Mouse (Mus musculus) kidney, postnatal 14 days (tissue): ENCODE measurements around the gene Stk11.

Source experiments
- DNase-seq: peaks from one replicate; pipeline ENCODE4 v3.0.0; 2022; ENCODE audit warnings: mixed read lengths

Gene Stk11

DNA sequence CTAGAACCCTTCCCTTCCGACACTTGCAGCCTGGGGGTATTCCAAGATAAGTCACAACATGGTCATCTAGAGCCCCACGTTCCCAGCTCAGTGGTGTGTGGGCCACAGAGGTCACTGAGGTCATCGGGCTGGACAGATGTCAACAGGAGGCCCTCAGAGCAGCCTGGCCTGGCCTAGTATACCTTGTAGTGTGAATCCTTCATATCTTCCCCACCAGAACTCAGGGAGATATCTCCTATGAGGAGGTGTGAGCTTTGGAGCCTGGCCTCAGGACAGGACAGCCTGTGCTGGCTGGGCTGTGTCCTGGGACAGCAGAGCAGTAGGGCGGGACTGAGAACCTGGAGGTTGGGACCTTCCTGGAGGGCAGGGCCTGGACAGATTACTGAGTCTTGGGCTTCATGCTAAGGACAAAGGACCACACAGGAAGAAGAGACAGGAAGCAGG lies 31.0 kb downstream of the Stk11 start:
- DNase-seq: peak; percentile 56

DNA sequence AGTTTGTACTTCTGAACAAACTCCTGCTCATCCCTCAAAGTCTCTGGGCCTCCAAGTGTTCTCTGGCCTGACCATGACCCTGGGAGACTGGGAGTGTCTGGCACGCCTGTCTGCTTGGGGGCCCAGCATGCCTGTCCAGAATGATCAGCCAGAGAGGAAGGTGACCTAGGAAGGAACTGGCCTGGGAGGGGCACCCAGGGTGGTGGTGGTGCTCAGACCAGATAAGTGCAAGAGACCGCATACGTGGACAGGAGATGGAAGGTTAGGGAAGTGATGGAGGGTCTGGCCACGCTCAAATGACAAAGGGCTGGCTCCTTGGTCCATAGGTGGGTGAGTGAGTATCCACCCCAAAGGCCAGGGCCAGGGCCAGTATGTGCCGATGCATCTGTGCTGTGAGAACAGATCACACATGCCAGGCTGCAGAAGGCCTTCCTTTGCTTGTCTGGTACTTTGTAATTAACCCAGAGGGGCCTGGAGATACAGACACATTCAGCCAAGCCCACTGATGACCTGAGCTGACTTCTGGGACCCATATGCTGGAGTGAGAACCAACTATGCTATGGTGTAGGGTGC lies 31.6 kb downstream of the Stk11 start:
- DNase-seq: no peak

DNA sequence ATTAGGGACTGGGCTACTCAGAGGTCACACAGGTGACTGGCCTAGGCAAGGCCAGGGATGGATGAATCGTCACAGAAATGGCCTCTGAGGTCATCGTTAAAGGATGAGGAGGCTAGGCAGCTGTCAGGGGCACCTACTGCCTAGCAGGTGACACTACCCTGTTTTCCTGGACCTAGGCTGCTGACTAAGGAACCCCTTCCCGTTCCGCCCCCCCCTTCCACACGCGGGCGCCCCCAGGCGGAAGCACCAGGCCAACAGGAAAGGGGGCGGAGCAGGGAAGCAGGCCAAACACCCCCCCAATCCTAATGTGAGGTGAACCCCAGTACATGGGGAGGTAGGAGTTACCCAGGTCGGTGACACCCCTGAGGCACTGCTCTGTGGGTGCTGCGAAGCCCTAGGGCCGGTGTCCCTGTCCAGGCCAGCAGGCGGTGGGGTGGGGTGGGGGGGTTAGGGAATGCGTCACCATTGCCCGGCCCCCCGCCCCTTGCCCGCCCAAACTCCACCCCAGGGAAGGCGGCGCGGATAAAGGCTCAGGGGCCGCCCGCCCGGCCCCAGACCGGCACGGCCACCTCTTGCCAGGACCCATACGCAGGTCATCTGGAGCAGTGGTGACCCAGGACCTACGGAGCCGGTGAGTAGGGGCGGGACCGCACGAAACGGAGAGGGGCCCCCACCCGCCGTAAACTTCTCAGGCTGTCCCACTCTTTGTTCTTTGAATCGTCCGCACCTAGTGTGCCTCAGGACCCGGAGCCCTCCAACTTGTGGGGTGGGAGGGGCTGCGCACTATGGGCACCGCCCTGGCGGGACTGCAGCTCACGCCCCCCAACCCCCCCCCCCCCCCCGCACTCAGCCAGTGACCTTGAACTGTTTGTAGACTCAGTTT lies 32.4 kb downstream of the Stk11 start, which contains the start of gene Midn:
Midn (plus strand) TSS at position 554 of the 883 bp plus-strand sequence.
- peak; percentile 93 for DNase-seq

DNA sequence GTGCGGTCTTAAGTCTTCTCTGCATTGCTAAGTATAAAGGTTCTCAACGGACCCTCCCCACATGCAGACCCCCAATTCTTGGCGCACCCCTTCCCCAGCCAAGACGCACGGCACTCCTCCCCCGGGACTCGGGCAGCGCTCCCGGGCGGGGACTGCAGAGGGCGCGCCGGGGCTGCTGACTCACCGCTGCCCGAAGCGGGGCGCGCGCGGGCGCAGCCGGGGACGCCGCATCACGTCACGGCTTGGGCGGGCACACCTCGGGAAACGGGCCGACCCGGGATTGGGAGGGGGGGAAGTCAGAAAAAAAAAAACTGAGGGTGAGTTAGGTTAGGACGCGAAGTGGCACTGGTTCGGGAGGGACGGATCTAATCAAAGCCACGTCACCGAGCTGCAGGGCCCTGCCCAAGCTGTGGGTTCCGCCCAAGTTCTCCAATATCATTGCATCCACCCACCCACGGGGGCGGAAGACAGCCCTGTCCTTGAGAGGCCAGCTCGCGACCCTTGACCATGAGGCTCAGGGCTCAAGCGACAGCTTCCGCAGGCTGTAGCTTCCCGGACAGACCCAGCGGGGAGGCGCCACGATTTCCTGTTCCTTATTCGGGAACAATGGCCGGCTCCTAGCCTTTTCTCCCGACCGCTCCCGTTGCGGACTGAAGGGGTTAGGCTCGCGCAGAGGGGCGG lies 33.1 kb downstream of the Stk11 start:
- DNase-seq: peak; percentile 96

DNA sequence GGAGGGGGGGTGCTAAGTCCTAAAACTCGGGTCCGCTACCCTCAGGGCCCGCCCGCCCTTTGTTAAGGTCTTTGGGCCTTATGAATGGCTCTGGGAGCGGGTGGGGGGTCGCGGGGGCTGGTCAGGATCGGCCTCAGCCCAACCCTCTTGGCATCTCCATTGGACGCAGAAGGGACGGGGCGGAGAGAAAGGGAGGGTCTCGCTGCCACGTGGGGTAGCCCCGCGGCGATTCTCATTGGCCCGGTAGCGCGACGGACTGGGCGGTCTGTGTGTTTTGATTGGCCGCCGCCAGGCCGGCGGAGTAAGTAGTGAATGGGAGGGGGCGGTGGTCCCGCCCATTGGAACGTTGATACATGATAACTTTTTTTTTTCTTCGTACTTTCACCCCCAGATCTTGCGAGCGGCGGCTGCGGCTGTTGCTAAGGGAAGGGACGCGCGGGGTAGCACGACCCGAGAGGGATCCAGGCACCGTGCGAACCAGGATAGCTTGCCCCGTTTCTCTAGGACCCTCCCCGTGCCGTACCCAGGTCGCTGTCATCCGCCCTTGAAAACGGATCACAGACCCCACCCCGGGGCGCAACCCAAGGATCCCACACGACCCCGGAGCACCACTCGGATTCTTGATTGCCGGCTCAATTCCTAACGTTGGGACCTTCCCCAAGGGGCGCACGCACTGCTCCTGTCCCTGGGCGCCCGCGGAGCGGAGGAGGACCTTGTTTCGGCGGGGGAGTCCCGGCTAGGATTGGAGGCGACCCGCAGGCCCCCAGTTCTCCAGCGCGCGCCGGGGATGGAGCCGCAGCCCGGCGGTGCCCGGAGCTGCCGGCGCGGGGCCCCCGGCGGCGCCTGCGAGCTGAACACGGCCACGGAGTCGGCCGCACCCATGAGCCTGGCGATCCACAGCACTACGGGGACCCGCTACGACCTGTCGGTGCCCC lies 34.0 kb downstream of the Stk11 start:
- DNase-seq: peak; percentile 99

DNA sequence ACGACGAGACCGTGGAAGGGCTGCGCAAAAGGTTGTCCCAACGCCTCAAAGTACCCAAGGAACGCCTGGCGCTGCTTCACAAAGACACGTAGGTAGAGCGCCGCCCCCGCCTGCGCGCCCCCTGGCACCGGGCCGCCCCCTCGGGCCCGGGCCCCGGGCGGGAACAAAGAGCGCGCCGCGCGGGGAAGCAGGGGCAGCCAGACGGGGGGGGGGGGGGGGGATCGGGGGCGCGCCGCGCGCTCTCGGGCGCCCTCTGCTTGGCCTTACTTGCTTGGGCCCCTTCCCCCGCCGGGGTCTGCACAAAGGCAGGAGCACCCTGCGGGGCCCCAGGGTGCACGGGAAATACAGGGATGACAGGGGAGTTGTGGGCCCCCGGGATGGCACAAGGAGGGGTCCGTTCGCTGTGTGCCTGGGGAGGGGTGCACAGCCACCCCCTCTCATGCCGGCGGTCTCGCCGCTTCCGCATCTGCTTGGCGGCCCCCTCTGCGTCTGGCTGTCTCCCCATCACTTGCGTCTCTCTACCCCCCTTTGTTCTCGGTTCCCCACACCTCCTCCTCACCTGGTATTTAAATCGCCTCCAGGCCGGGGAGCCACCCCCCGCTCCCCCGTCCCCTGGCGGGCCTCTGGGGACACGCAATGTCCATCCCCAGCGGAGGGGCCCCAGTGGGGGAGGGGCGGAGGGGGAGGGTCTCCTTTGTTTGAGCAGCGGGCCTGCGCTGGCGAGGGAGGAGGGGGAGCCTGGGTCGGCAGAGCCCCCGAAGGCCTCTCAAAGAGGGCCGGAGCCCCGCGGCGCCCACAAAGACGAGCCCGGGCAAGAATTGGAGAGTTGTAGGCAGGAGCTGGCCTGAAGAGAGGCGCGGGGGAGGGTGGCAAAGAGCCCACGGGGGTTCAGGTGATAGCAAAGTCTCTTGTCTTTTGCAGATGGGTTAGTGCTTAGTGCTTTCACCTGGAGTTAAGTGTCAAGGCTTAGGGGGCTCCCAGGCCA lies 34.9 kb downstream of the Stk11 start:
- peak; percentile 72 for DNase-seq

DNA sequence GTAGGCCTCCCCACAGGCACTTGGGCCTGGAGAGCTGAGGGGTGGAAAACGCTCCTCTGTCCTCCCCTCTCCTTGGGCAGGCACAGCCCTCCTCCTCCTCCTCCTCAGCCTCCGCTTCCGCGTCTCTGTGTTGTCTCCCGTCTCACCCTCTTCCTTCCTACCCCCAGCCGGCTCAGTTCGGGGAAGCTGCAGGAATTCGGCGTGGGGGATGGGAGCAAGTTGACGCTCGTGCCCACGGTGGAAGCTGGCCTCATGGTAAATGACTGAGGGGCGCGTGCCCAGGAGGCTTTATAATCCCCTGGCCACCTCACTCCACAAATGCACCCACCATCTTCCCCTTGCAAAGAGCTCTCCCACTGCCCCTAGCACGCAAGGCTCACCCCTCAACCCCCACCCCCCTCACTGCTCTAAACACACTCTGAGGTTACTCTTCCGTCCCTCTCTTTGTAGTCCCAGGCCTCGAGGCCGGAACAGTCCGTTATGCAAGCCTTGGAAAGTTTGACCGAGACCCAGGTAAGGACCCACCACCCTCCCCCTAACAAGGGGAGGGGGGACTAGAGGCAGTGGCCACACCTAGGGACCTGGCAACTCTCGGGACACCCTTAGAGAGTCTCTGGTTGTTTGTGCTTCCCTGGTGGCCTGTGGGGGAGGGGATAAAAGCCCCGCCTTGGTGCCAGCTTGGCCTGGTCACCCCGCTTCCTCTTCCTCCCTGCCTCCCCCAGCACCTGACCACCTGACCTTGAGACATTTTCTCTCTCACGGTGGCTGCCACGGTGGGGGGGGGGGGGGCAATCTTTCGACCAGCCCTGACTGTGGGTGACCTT lies 35.8 kb downstream of the Stk11 start:
- peak; percentile 88 for DNase-seq

DNA sequence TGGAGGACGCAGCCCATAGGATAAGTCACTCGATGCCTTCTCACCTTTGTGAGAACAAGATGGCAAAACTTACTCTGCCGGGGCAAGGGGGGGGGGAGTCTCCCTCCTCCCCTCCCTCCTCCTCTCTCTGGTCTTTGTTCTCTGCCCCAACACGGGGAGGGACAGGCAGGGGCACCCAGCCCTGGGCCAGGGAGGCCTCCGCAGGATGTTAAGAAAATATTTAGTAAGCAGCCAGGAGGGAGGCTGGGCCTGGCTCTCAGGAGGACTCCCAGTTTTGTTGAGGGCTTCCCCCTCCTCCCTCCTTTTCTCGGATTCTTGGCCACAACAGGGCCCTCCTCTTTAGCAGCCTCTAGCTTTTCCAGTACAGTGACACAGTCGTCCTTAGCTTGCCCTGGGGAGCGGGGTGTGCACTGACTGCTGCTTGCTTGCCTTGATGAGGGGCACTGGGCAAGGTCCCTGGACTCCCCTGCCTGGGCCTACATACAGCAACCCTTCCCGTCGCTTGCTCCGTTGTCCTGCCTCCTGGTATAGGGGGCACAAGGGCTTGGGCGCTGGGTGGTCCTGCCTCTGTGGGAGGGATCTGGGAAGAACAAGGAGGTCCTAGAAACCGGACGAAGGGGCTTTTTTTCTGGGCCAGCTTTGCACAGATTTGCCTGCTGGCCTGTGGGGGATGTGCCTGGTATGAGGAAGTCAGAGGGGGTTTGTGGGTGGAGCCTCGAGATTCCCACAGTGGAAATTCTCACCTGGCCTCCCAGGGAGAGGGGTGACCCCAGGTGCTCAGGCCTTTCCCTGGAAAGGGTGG lies 36.7 kb downstream of the Stk11 start:
- DNase-seq: peak; percentile 87

DNA sequence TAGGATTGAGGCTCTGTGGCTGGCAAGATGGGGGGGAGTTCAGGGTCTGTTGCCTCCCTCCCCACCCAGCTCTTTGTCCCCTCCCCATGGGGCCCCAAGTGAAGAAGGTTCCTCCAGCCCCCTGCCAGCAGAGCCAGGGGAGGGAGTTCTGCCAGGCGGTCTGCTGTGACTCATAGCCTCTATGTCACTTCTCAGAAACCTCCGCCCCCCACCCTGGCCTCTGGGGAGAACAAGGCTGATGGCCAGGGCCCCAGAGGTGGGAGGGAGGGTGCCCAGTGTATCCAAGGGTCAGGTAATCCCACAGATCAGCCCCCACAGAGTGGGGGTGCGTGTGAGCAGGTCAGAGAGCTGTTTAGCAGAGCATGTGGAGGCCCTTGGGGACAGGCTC lies 37.3 kb downstream of the Stk11 start:
- peak; percentile 89 for DNase-seq

DNA sequence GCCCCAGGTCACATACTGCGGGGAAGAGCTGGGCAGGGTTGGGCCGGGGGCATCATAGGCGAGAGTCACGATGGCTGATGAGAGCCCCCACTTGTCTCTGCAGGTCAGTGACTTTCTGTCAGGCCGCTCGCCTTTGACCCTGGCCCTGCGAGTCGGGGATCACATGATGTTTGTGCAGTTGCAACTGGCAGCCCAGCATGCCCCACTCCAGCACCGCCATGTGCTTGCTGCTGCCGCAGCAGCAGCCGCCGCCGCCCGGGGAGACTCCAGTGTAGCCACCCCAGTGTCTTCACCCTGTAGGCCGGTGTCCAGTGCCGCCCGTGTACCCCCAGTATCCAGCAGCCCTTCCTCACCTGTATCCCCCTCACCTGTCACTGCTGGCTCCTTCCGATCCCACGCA lies 38.1 kb downstream of the Stk11 start:
- DNase-seq: peak; percentile 58

DNA sequence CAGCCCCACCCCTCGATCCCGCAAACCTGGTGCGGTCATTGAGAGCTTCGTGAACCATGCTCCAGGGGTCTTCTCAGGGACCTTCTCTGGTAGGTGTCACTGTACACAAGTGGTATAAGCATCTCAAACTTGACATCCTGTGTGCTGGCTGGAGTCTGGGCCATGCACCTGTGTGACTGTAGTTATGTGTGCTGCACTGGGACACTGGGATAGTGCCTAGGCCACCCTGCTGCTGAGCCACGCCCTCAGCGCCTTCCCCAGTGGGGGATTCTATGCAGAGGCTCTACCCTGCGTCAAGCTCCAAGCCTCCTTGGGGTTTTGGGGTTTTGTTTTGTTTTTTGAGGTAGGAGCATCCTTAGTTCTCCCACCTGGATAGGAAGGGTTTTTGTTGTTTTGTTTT lies 38.8 kb downstream of the Stk11 start:
- no peak for DNase-seq

DNA sequence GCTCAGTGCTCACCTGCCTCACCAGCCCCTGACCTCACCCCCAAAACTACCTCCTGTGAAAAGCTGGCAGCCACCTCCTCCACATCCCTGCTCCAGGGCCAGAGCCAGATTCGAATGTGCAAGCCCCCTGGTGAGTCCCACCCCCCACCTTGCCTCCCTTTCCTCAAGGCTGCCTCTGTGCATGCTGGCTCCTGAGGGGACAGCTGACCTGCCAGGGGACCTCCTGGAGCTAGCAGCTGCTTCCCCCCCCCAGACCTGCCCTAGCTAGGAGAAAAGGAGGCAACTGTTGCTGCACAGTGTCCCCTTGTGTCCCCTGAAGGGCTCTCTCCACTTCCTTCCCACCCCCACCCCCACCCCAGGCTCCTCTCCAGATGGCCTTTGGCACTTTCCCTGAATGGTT lies 39.7 kb downstream of the Stk11 start:
- no peak for DNase-seq

DNA sequence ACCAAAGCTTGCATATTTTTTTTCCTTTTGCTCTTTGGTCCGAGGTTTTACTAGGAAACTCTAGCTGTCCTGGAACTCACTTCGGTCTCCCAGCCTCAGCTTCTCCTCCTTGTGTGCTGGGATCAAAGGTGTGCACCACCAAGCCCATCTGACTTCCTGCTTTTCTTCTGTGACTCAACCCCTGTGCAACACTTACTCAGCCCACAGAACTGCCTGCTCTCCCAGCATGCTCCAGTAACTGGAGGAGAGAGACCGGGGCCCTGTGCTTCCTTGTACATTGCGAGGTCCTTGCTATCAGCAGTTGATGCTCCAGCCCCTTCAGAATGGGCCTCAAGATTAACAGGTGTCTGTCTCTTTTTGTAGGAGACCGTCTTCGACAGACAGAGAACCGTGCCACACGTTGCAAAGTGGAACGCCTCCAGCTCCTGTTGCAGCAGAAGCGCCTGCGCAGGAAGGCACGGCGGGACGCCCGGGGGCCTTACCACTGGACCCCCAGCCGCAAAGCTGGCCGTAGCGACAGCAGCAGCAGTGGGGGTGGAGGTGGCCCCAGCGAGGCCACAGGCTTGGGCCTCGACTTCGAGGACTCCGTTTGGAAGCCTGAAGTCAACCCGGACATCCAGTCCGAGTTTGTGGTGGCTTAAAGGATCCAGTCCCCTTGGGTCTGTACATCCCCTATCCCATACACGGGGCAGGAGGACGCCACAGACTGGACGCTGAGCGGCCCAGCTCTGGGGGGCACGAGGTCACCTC lies 40.6 kb downstream of the Stk11 start:
- no peak for DNase-seq

DNA sequence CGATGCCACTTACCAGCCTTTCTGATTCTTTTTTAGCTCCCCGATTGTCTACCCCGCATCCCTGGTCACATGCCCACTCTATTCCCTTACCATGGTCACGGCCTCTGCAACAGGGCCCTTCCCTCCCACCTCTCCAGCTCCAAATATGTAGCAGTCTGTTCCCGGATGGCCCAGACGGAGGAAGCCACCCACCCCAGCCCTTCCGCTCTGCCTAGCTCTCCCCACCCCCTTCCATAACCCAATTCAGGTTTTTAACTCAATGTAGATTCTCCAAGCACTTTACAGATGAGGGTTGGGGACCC lies 41.1 kb downstream of the Stk11 start:
- peak; percentile 71 for DNase-seq

DNA sequence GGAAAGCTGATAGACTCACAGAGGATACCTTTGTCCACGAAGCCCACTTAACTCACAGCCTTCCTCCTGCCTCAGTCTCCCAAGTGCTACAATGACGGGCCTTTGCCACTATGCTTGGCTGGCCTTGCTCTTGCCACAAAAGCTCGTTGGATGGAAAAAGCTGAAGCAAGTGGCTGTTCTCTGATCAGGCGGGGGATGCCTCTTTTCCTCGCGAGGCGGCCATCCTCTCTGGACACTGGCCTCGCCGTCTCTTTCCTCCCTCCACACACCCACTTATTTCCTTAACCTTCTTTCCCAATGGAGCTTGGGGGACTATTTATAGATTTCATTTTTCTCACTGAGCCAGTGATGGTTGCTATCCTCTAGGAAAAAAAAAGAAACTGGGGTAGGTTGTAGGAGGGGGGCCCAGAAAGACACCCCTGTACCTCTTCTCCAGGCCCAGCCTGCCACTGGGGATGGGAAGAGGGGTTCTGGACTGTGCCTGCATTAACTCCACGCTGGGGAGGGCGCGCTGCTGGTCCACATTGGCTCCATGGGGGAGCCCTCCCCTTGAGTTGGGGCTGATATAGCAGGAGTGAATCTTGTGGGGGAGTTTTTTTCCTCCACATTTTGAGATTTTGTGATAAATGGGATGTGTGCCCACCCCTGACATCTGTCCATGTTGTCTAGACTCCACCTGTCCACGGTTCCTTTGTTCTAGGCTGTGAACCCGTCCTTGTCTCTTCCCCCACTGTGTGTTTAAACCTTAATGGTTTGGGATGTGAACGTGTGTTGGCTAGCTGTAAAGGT lies 41.7 kb downstream of the Stk11 start:
- no peak for DNase-seq

DNA sequence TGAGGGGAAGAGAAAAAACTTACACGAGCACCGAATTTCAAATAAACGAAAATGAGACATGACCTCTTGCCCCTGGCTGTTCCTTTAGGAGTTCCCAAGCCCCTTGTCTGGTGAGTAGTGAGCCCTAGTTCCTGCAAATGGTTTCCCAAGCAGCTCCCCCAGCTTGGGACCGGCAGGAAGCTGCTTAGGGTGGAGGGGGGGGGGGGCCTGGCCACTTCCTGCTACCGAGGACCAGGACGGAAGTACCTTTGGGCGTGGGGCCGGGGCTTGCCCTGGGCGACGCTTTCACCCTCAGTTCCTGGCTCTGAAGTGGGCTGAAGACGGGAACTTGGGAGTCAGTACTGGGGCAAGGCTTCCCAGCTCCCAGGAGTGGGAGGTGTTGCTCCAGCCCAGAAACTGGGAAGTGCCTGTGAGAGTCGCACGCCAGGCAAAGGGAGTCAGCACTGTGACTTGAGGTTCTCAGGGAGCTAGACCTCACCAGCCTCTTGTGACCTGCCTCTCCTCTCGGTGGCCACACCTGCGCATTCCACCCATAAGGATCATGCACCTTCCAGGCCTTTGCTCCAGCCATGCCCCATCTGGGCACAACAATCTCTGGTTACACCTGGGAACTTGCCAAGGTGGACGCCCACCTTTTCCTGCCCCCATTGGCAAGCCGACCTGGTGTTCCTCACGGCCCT lies 42.8 kb downstream of the Stk11 start:
- DNase-seq: peak; percentile 86

DNA sequence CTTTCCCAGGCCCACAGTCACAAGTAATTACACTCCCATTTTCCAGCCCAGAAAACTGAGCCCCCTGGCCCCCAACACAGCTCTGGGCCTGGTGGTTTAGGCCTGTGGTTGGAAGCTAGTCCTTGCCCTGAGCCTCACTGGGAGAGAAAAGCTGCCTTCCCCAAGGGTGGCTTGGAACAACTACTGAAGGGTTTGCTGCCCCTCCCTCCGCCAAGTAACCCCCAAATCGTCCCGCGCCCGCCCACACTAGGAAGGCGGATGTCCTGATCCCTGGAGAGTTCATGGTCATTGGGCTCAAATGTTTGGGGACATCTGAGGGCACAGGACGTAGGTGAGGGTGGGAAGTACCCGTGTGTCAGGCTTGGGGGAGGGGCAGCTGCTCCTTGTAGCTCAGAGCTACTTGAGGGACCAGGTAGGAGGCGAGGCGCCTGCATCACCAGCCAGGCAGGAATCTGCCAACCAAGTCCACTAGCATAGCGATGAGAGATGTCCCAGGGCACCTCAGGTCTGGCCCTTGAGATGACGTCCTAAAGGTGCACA lies 43.5 kb downstream of the Stk11 start:
- DNase-seq: peak; percentile 71
